Mouse (Mus musculus) neural tube, embryonic 14.5 days (tissue): ENCODE results near the gene Gpr137. TPM values are rescaled to one million over a fixed set of nuclear protein-coding genes. Genes with fewer than 3 reads are reported as not detected.
A peak's percentile ranks its signal among the peaks of the same experiment; 100 is the strongest.

Experiments used
- ATAC-seq: fragments of 200-750 bp; cut with Nextera tagmentation; 2 replicates; pipeline ENCODE4 v1.8.0; 2017; ENCODE audit warnings: low read depth, mild to moderate bottlenecking, moderate TSS enrichment, moderate library complexity
- H3K27ac ChIP-seq: fragments of 300-500 bp; sonication (generic); 2 replicates; pipeline ENCODE4 v1.5.1; 2014; ENCODE audit warnings: low read depth, mild to moderate bottlenecking, control low read depth, low read length, moderate library complexity, mixed read lengths
- H3K27me3 ChIP-seq: fragments of 300-500 bp; sonication (generic); 2 replicates; pipeline ENCODE4 v1.6.1; 2014; ENCODE audit warnings: low read length; ENCODE audit not compliant: control insufficient read depth, insufficient read depth
- H3K36me3 ChIP-seq: fragments of 300-500 bp; sonication (generic); 2 replicates; pipeline ENCODE4 v1.6.1; 2014; ENCODE audit warnings: low read length, mixed read lengths; ENCODE audit not compliant: control insufficient read depth, insufficient read depth
- H3K4me1 ChIP-seq: fragments of 300-500 bp; sonication (generic); 2 replicates; pipeline ENCODE4 v1.6.1; 2014; ENCODE audit warnings: low read length; ENCODE audit not compliant: control insufficient read depth, insufficient read depth
- H3K4me2 ChIP-seq: fragments of 300-500 bp; sonication (generic); 2 replicates; pipeline ENCODE4 v1.6.1; 2014; ENCODE audit warnings: mild to moderate bottlenecking, low read depth, low read length, control low read depth
- H3K4me3 ChIP-seq: fragments of 300-500 bp; sonication (generic); 2 replicates; pipeline ENCODE4 v1.5.1; 2014; ENCODE audit warnings: low read depth, low read length, control low read depth, mixed read lengths
- H3K9ac ChIP-seq: fragments of 300-500 bp; sonication (generic); replicated peaks from 2 replicates; pipeline ENCODE4 v1.6.1; 2014; ENCODE audit warnings: low read depth, mild to moderate bottlenecking, control low read depth, low read length, mixed read lengths
- H3K9me3 ChIP-seq: fragments of 300-500 bp; sonication (generic); 2 replicates; pipeline ENCODE4 v1.6.1; 2016; ENCODE audit warnings: low read length; ENCODE audit not compliant: control insufficient read depth
- WGBS: fragments of 180-500 bp; shearing (Covaris S2); extraction: QIAGEN DNeasy Blood & Tissue Kit; methylation state at CpG from one replicate; pipeline ENCODE4 v1.1.7; 2014; 5-methylcytosine and 5-hydroxymethylcytosine counted together
- polyA plus RNA-seq: library from polyadenylated mRNA; unstranded; fragments of >200 nt; fragmentation: Nextera tagmentation; extraction: Ambion mirVana; gene quantifications from 2 replicates; pipeline ENCODE4 v1.2.1, GENCODE M21; 2014

The Gpr137 gene
- polyA plus RNA-seq, 1 experiment from 2014 or later: 59.6 TPM

- Histone ChIP-seq H3K9me3 (no peaks in the 10 kb centered on the region), H3K4me2 (peak overlapping the region; percentile 96), H3K36me3 (no peaks in the 10 kb centered on the region), H3K4me3 (peak overlapping the region; percentile 73), H3K27me3 (peaks cover 32% of the 10 kb centered on the region), H3K9ac (peak overlapping the region; percentile 90), H3K27ac (peak overlapping the region; percentile 91), H3K4me1 (peaks cover 14% of the 10 kb centered on the region)
- WGBS: 4% methylated on average over 36 of the region's 48 CpGs
- ATAC-seq: peak; percentile 8
Measured at GRCm38 (mm10) chr19:6920741-6921636, 21.3 kb downstream of the Gpr137 start.

- Histone ChIP-seq H3K9ac (peak overlapping the region; percentile 90), H3K9me3 (no peaks in the 10 kb centered on the region), H3K4me1 (peaks cover 14% of the 10 kb centered on the region), H3K4me3 (peak overlapping the region; percentile 73), H3K27me3 (peaks cover 24% of the 10 kb centered on the region), H3K36me3 (no peaks in the 10 kb centered on the region), H3K4me2 (peak overlapping the region; percentile 96), H3K27ac (no peak overlapping the region)
- 40% methylated on average over 8 of the region's 8 CpGs for WGBS
- ATAC-seq: no peak
Measured at GRCm38 (mm10) chr19:6919876-6920740, 22.2 kb downstream of the Gpr137 start.

- H3K9ac ChIP-seq: no peak overlapping the region
- no peak for ATAC-seq
Measured at GRCm38 (mm10) chr19:6919431-6919830, 22.8 kb downstream of the Gpr137 start.

GRCm38 (mm10) chr19:6918321-6918720 is 24.0 kb downstream of the Gpr137 start:
- no peak overlapping the region for H3K4me2 ChIP-seq
- no peak overlapping the region for H3K27ac ChIP-seq
- ATAC-seq: no peak
- H3K4me1 ChIP-seq: peaks cover 14% of the 10 kb centered on the region
- H3K27me3 ChIP-seq: peaks cover 6% of the 10 kb centered on the region; the same call in 1 of the 2 replicates
- no peaks in the 10 kb centered on the region for H3K9me3 ChIP-seq
- no peak overlapping the region for H3K4me3 ChIP-seq
- no peaks in the 10 kb centered on the region for H3K36me3 ChIP-seq
- H3K9ac ChIP-seq: no peak overlapping the region
- 97% methylated on average over 4 of the region's 4 CpGs for WGBS

More at GRCm38 (mm10) chr19:6919431-6919830, 22.8 kb downstream of the Gpr137 start:
- H3K27me3 ChIP-seq: peaks cover 17% of the 10 kb centered on the region
- H3K4me3 ChIP-seq: no peak overlapping the region
- H3K4me1 ChIP-seq: peaks cover 14% of the 10 kb centered on the region
- no peak overlapping the region for H3K27ac ChIP-seq
- H3K4me2 ChIP-seq: no peak overlapping the region
- no peaks in the 10 kb centered on the region for H3K9me3 ChIP-seq
- H3K36me3 ChIP-seq: no peaks in the 10 kb centered on the region

- no peak overlapping the region for H3K4me2 ChIP-seq
- no peaks in the 10 kb centered on the region for H3K9me3 ChIP-seq
- H3K4me1 ChIP-seq: peaks cover 15% of the 10 kb centered on the region
- no peak overlapping the region for H3K27ac ChIP-seq
- no peak overlapping the region for H3K9ac ChIP-seq
- no peak overlapping the region for H3K4me3 ChIP-seq
- WGBS: 87% methylated on average over 4 of the region's 4 CpGs
- H3K27me3 ChIP-seq: no peaks in the 10 kb centered on the region
- ATAC-seq: no peak
- H3K36me3 ChIP-seq: peaks cover 16% of the 10 kb centered on the region
Measured at GRCm38 (mm10) chr19:6916496-6916895, 25.8 kb downstream of the Gpr137 start.

GRCm38 (mm10) chr19:6915276-6915675 is 27.0 kb downstream of the Gpr137 start:
- Histone ChIP-seq H3K36me3 (peaks cover 16% of the 10 kb centered on the region), H3K9ac (no peak overlapping the region), H3K27ac (no peak overlapping the region), H3K9me3 (no peaks in the 10 kb centered on the region), H3K4me3 (no peak overlapping the region), H3K4me1 (peaks cover 14% of the 10 kb centered on the region), H3K4me2 (no peak overlapping the region), H3K27me3 (no peaks in the 10 kb centered on the region)
- no peak for ATAC-seq
- WGBS: 91% methylated on average over 4 of the region's 4 CpGs

- no peak overlapping the region for H3K9ac ChIP-seq
- H3K4me3 ChIP-seq: no peak overlapping the region
- no peak overlapping the region for H3K27ac ChIP-seq
- no peaks in the 10 kb centered on the region for H3K9me3 ChIP-seq
- no peak for ATAC-seq
- peaks cover 7% of the 10 kb centered on the region; the same call in 1 of the 2 replicates for H3K4me1 ChIP-seq
- H3K4me2 ChIP-seq: no peak overlapping the region
- H3K36me3 ChIP-seq: peaks cover 16% of the 10 kb centered on the region
- 94% methylated on average over 9 of the region's 9 CpGs for WGBS
- no peaks in the 10 kb centered on the region for H3K27me3 ChIP-seq
Measured at GRCm38 (mm10) chr19:6914540-6914939, 27.7 kb downstream of the Gpr137 start.

- 80% methylated on average over 11 of the region's 11 CpGs for WGBS
- no peak for ATAC-seq
- Histone ChIP-seq H3K9me3 (no peaks in the 10 kb centered on the region), H3K9ac (no peak overlapping the region), H3K36me3 (peaks cover 16% of the 10 kb centered on the region), H3K4me2 (no peak overlapping the region), H3K27ac (no peak overlapping the region), H3K4me3 (no peak overlapping the region), H3K27me3 (no peaks in the 10 kb centered on the region), H3K4me1 (peaks cover 7% of the 10 kb centered on the region; the same call in 1 of the 2 replicates)
Measured at GRCm38 (mm10) chr19:6913991-6914390, 28.3 kb downstream of the Gpr137 start.
